Mouse (Mus musculus) cortical plate, adult 2 months (tissue): ENCODE data around the gene Cldn5.
A peak's percentile ranks its signal among the peaks of the same experiment; 100 is the strongest.

ENCODE experiments used
- CTCF ChIP-seq: fragments of 200-500 bp; IDR thresholded peaks from 2 replicates; pipeline ENCODE4 v1.5.1; 2011; ENCODE audit warnings: mild to moderate bottlenecking, control low read depth, low read length; ENCODE audit not compliant: insufficient read depth; ENCODE audit errors: extremely low read depth
- POLR2A ChIP-seq: fragments of 200-500 bp; IDR thresholded peaks from 2 replicates; pipeline ENCODE4 v1.6.1; 2011; ENCODE audit warnings: mild to moderate bottlenecking, low read length, control low read depth; ENCODE audit not compliant: insufficient read depth; ENCODE audit errors: extremely low read depth

GRCm38 (mm10) chr16:18811468-18812384 is 35.1 kb downstream of the Cldn5 start, which contains the start of the genes Ufd1 and Cdc45:
- TF ChIP-seq CTCF = no peak
- peak; percentile 61 for TF ChIP-seq POLR2A
